Mouse (Mus musculus) heart, postnatal 0 days (tissue): ENCODE results near the gene Ppp1r15a. TPM values are rescaled to one million over a fixed set of nuclear protein-coding genes. Genes with fewer than 3 reads are reported as not detected.

Source experiments
- ATAC-seq: fragments of 200-750 bp; cut with Nextera tagmentation; 2 replicates; pipeline ENCODE4 v1.8.0; 2017; ENCODE audit warnings: low read depth, moderate number of reproducible peaks, moderate library complexity; ENCODE audit not compliant: insufficient read depth
- DNase-seq: peaks from one replicate; pipeline ENCODE4 v3.0.0-alpha.2; 2016; ENCODE audit warnings: low spot score
- H3K27ac ChIP-seq: fragments of 300-500 bp; sonication (generic); 2 replicates; pipeline ENCODE4 v1.5.1; 2014; ENCODE audit warnings: low read depth, mild to moderate bottlenecking
- H3K27me3 ChIP-seq: fragments of 300-500 bp; sonication (generic); 2 replicates; pipeline ENCODE4 v1.6.1; 2014; ENCODE audit warnings: low read length, mixed read lengths; ENCODE audit not compliant: control insufficient read depth, insufficient read depth
- H3K36me3 ChIP-seq: fragments of 300-500 bp; sonication (generic); replicated peaks from 2 replicates; pipeline ENCODE4 v1.6.1; 2014; ENCODE audit warnings: low read length, mixed read lengths; ENCODE audit not compliant: control insufficient read depth, insufficient read depth
- H3K4me1 ChIP-seq: fragments of 300-500 bp; sonication (generic); 2 replicates; pipeline ENCODE4 v1.6.1; 2014; ENCODE audit warnings: antibody characterized with exemption; ENCODE audit not compliant: control insufficient read depth, insufficient read depth
- H3K4me2 ChIP-seq: fragments of 300-500 bp; sonication (generic); 2 replicates; pipeline ENCODE4 v1.6.1; 2014; ENCODE audit warnings: low read depth, mild to moderate bottlenecking, low read length, moderate library complexity
- H3K4me3 ChIP-seq: fragments of 300-500 bp; sonication (generic); 2 replicates; pipeline ENCODE4 v1.5.1; 2014; ENCODE audit warnings: low read depth, low read length
- H3K9ac ChIP-seq: fragments of 300-500 bp; sonication (generic); replicated peaks from 2 replicates; pipeline ENCODE4 v1.6.1; 2014; ENCODE audit warnings: low read depth, low read length, mixed read lengths
- H3K9me3 ChIP-seq: fragments of 300-500 bp; sonication (generic); replicated peaks from 2 replicates; pipeline ENCODE4 v1.6.1; 2016; ENCODE audit warnings: low read length; ENCODE audit not compliant: control insufficient read depth
- CTCF ChIP-seq: IDR thresholded peaks from 2 replicates; pipeline ENCODE4 v1.5.1; 2016; ENCODE audit warnings: antibody characterized with exemption, control low read depth, low read depth
- EP300 ChIP-seq: IDR thresholded peaks from 2 replicates; pipeline ENCODE4 v1.6.1; 2016; ENCODE audit warnings: antibody characterized with exemption, low read depth
- WGBS: fragments of 180-500 bp; shearing (Covaris S2); extraction: QIAGEN DNeasy Blood & Tissue Kit; methylation state at CpG from one replicate; pipeline ENCODE4 v1.1.7; 2014; 5-methylcytosine and 5-hydroxymethylcytosine counted together
- polyA plus RNA-seq: library from polyadenylated mRNA; unstranded; fragments of >200 nt; fragmentation: Nextera tagmentation; extraction: Ambion mirVana; gene quantifications from 2 replicates; pipeline ENCODE4 v1.2.1, GENCODE M21; 2015
- total RNA-seq: library from RNA; depleted of rRNA; stranded (reverse); fragments of >200 nt; gene quantifications from 2 replicates; pipeline ENCODE4 v1.2.3, GENCODE M21; 2014; ENCODE audit warnings: low replicate concordance

The Ppp1r15a gene
- total and polyA plus RNA-seq, 2 experiments from 2014 or later = 10.6 to 22.8 TPM

DNA sequence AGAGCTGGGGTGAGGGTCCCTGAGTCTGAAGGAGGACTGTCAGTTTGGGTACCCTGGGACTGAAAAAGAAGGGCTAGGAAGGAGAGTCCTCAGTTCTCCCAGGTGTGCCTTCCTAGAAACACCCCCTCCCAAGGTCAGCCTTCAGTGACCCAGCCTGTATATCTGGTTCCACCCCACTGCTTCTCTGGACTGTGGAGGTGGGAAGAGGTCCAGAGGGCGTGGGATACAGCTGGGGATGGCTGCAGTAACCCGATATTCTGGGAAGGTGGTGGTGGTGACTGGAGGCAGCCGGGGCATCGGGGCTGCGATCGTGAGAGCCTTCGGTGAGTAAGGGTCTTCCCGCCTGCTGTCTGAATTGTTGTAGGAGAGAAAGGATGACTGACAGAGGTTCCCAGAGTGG, 28.7 kb upstream of the Ppp1r15a start, which contains the start of gene Hsd17b14:
Hsd17b14 (plus strand) TSS at position 150 of the 400 bp plus-strand sequence.
- Histone ChIP-seq H3K4me3 (no peak within 1 kb of the TSS), H3K9ac (no peak within 1 kb of the TSS), H3K36me3 (no peaks in the 10 kb centered on the region), H3K27me3 (no peaks in the 10 kb centered on the region), H3K27ac (no peak within 1 kb of the TSS), H3K9me3 (no peaks in the 10 kb centered on the region), H3K4me2 (no peak within 1 kb of the TSS), H3K4me1 (no peaks in the 10 kb centered on the region)
- 51% methylated on average over 8 of the region's 8 CpGs for WGBS
- no peak for DNase-seq
- no peak for TF ChIP-seq EP300
- no peak for TF ChIP-seq CTCF
- no peak for ATAC-seq

DNA sequence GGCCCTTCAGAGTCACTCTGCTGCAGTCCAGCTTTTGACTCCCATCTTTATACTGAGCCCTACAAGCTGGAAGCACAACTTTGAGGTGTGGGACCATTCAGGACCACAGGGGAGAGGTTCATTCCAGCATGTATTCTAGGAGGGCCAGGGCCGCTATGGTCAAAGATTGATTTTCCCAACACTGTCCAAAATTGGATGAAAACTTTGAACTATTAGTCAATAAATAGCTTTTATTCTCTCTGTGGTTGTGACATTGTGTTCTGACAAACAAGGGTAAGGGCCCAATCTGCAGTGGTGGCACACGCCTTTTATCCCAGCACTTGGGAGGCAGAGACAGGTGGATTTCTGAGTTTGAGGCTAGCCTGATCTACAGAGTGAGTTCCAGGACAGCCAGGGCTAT, 27.9 kb upstream of the Ppp1r15a start:
- no peaks in the 10 kb centered on the region for H3K4me1 ChIP-seq
- TF ChIP-seq CTCF = no peak
- TF ChIP-seq EP300 = no peak
- WGBS = 85% methylated on average over 2 of the region's 2 CpGs

DNA sequence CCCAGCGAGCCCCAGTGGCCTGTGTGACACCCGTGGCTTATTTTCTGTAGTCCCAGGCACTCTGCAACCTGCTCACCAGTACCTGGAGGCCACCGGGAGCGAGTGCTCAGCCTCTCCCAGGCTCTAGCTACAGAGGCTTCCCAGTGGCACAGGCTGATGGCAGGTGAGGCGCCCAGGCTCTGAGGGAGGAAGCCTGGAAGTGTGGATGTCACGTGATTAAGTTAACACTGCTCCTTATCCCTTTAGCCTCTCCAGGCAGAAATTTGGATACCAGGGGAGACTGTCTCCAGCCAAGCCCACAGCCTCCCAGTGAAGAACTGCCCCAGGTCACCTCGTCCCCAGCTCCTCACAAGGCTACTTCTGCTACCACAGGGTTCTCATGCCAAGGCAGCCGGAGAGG, 27.5 kb upstream of the Ppp1r15a start:
- 55% methylated on average over 8 of the region's 8 CpGs for WGBS
- DNase-seq (no peak), ATAC-seq (no peak)
- TF ChIP-seq EP300 (no peak), CTCF (no peak)
- no peaks in the 10 kb centered on the region for H3K36me3 ChIP-seq
- no peak overlapping the region for H3K4me2 ChIP-seq
- H3K9me3 ChIP-seq = no peaks in the 10 kb centered on the region
- no peaks in the 10 kb centered on the region for H3K4me1 ChIP-seq
- H3K9ac ChIP-seq = no peak overlapping the region
- H3K4me3 ChIP-seq = no peak overlapping the region
- H3K27me3 ChIP-seq = no peaks in the 10 kb centered on the region
- no peak overlapping the region for H3K27ac ChIP-seq

More for the DNA sequence above, 27.9 kb upstream of the Ppp1r15a start:
- Histone ChIP-seq H3K4me2 (no peak overlapping the region), H3K4me3 (no peak overlapping the region), H3K9ac (no peak overlapping the region), H3K27ac (no peak overlapping the region), H3K36me3 (no peaks in the 10 kb centered on the region), H3K9me3 (no peaks in the 10 kb centered on the region), H3K27me3 (no peaks in the 10 kb centered on the region)
- DNase-seq (no peak), ATAC-seq (no peak)

DNA sequence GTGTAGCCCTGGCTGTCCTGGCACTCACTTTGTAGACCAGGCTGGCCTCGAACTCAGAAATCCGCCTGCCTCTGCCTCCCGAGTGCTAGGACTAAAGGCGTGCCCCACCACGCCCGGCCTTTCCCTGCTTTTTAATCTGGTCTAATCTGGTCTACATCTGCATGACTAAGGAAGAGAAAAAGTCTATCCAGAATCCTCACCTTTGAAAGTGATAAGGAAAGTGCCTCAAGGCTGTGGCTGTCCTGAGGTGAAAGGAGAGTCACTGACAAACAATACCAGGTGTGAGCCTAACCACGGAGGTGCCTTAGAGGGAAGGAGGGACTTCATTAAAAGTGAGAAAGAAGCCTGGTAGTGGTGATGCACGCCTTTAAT, 25.4 kb upstream of the Ppp1r15a start:
- Histone ChIP-seq H3K4me3 (no peak overlapping the region), H3K27ac (no peak overlapping the region), H3K9ac (no peak overlapping the region), H3K9me3 (no peaks in the 10 kb centered on the region), H3K4me1 (no peaks in the 10 kb centered on the region), H3K4me2 (no peak overlapping the region), H3K27me3 (no peaks in the 10 kb centered on the region), H3K36me3 (no peaks in the 10 kb centered on the region)
- no peak for TF ChIP-seq EP300
- TF ChIP-seq CTCF = no peak
- ATAC-seq = no peak
- WGBS = 79% methylated on average over 8 of the region's 8 CpGs
- DNase-seq = no peak

DNA sequence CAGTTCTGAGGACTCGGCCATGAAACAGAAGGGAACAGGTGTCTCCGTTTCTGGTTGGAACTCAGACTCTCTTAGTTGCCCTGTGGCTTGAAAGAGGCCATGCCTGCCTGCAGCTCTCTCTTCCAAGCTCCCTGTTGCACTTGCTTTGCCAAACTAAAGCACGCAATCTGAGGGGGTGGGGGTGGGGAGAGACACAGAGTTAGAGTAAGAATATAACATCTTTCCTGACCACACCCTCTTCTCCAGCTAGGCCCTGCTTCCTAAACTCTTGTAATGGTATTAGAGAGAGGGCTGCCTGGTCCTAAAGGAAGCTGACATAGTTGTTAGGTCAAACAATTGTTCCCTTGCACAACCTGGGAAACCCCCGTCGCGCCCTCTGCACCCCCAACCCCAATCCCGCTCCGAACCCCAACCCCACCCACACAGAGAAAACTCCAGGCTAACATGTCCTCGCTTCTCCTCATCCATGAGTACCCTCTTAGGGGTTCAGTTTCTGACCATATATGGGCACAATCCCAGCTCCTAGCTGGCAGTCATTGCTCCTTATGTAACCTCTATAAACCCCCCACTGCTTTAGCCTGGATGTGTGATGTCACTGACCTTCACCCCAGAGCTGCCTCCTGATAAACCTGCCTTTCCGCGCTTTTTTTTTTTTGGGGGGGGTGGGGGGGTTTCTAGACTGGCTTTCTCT, 24.9 kb upstream of the Ppp1r15a start:
- ATAC-seq = no peak
- 67% methylated on average over 11 of the region's 11 CpGs for WGBS
- no peak overlapping the region for H3K4me3 ChIP-seq

More for the DNA sequence above, 24.9 kb upstream of the Ppp1r15a start:
- no peaks in the 10 kb centered on the region for H3K9me3 ChIP-seq
- H3K27me3 ChIP-seq = no peaks in the 10 kb centered on the region
- no peaks in the 10 kb centered on the region for H3K36me3 ChIP-seq
- no peak overlapping the region for H3K27ac ChIP-seq
- H3K4me2 ChIP-seq = no peak overlapping the region
- TF ChIP-seq EP300 (no peak), CTCF (no peak)
- H3K9ac ChIP-seq = no peak overlapping the region
- DNase-seq = no peak
- H3K4me1 ChIP-seq = no peaks in the 10 kb centered on the region
